Mouse (Mus musculus): ENCODE measurements around the gene Hist1h4a.

- TF ChIP-seq GATA1 (IDR thresholded peaks at IDR 0.05; ENCODE audit: low read length): no peak
- no peak for TF ChIP-seq TAL1 (IDR thresholded peaks at IDR 0.05; ENCODE audit: low read length)
Measured at GRCm38 (mm10) chr13:23757211-23757773, 3.7 kb downstream of the Hist1h4a start.

Data from erythroblast, embryonic 14.5 days (primary cell).